Mouse (Mus musculus) limb, embryonic 11.5 days (tissue): ENCODE results near the gene Gm4894. TPM values are rescaled to one million over a fixed set of nuclear protein-coding genes. Genes with fewer than 3 reads are reported as not detected.

Experiments used
- ATAC-seq: fragments of 200-750 bp; cut with Nextera tagmentation; 2 replicates; pipeline ENCODE4 v1.8.0; 2017; ENCODE audit warnings: low read depth; ENCODE audit not compliant: insufficient number of reproducible peaks, low FRiP score, low TSS enrichment
- DNase-seq: peaks from one replicate; pipeline ENCODE4 v3.0.0-alpha.2; 2015; ENCODE audit warnings: low spot score
- H3K27ac ChIP-seq: fragments of 300-500 bp; sonication (generic); replicated peaks from 2 replicates; pipeline ENCODE4 v1.5.1; 2014; ENCODE audit warnings: low read depth, mild to moderate bottlenecking, low read length
- H3K27me3 ChIP-seq: fragments of 300-500 bp; sonication (generic); 2 replicates; pipeline ENCODE4 v1.6.1; 2014; ENCODE audit warnings: mild to moderate bottlenecking, low read length, mixed read lengths; ENCODE audit not compliant: control insufficient read depth, insufficient read depth
- H3K36me3 ChIP-seq: fragments of 300-500 bp; sonication (generic); 2 replicates; pipeline ENCODE4 v1.6.1; 2014; ENCODE audit warnings: mild to moderate bottlenecking, low read length, moderate library complexity, mixed read lengths; ENCODE audit not compliant: control insufficient read depth, insufficient read depth
- H3K4me1 ChIP-seq: fragments of 300-500 bp; sonication (generic); 2 replicates; pipeline ENCODE4 v1.6.1; 2014; ENCODE audit warnings: low read length, mixed read lengths; ENCODE audit not compliant: control insufficient read depth, insufficient read depth
- H3K4me2 ChIP-seq: fragments of 300-500 bp; sonication (generic); 2 replicates; pipeline ENCODE4 v1.6.1; 2014; ENCODE audit warnings: low read depth, mild to moderate bottlenecking, moderate library complexity; ENCODE audit not compliant: severe bottlenecking
- H3K4me3 ChIP-seq: fragments of 300-500 bp; sonication (generic); 2 replicates; pipeline ENCODE4 v1.5.1; 2014; ENCODE audit warnings: low read depth, low read length
- H3K9ac ChIP-seq: fragments of 300-500 bp; sonication (generic); 2 replicates; pipeline ENCODE4 v1.6.1; 2014; ENCODE audit warnings: mild to moderate bottlenecking, low read length
- H3K9me3 ChIP-seq: fragments of 300-500 bp; sonication (generic); 2 replicates; pipeline ENCODE4 v1.6.1; 2016; ENCODE audit warnings: low read length; ENCODE audit not compliant: control insufficient read depth
- WGBS: fragments of 180-500 bp; shearing (Covaris S2); extraction: QIAGEN DNeasy Blood & Tissue Kit; methylation state at CpG from one replicate; pipeline ENCODE4 v1.1.7; 2014; 5-methylcytosine and 5-hydroxymethylcytosine counted together
- polyA plus RNA-seq: library from polyadenylated mRNA; unstranded; fragments of >200 nt; fragmentation: Nextera tagmentation; extraction: Ambion mirVana; gene quantifications from 2 replicates; pipeline ENCODE4 v1.2.1, GENCODE M21; 2014

The Gm4894 gene
- polyA plus RNA-seq, 1 experiment from 2014 or later = not detected

DNA sequence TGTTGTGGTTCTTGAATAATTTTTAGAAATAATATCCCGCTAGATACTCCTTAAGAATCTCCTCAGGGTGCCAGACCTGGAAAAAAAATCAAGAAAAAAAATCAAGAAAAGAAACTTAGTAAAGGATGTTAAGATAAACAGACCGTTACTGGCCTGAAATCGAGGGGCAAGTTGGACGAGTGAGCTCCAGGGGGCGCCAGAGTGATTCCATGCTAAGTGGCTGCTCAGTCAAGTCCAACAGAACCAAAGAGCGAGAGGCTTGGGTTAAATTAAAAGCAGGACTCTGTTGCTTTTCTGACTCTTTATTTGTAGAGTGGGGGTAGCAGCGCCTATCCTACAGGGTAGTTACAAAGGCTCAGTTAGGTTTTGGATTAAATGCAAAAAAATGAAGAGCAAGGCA is 3.5 kb upstream of the Gm4894 start:
- Histone ChIP-seq H3K36me3 (no peaks in the 10 kb centered on the region), H3K4me1 (no peaks in the 10 kb centered on the region), H3K4me2 (no peak overlapping the region), H3K9ac (no peak overlapping the region), H3K27ac (no peak overlapping the region), H3K9me3 (no peaks in the 10 kb centered on the region), H3K27me3 (no peaks in the 10 kb centered on the region), H3K4me3 (no peak overlapping the region)
- ATAC-seq = no peak
- DNase-seq = peak; percentile 67
- WGBS = 28% methylated on average over 7 of the region's 7 CpGs

DNA sequence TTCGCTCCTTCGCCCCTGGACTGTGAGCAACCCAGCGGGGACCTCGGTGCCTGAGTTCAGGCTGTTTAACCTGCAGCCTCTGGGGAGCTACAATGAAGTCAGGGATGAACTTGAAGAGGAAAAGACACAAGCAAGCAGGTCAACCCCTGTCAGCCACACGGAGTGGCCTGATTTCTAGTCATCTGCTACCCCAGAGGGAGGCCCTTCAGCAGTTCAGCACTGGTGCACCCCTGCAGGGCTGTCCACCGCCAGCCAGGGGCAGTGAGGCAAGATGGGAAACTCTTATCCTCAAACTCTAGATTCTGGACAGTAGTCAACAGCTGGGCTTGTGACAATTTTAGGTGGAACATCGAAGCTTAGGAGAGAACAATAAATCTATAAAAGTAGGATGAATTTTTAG is 18.6 kb downstream of the Gm4894 start:
- Histone ChIP-seq H3K4me2 (no peak overlapping the region), H3K36me3 (no peaks in the 10 kb centered on the region), H3K9ac (no peak overlapping the region), H3K27me3 (no peaks in the 10 kb centered on the region), H3K9me3 (no peaks in the 10 kb centered on the region), H3K4me3 (no peak overlapping the region), H3K4me1 (no peaks in the 10 kb centered on the region), H3K27ac (no peak overlapping the region)
- DNase-seq (no peak), ATAC-seq (no peak)
- WGBS = 74% methylated on average over 7 of the region's 7 CpGs

GRCm38 (mm10) chr9:49273566-49273965 is 23.2 kb downstream of the Gm4894 start:
- no peaks in the 10 kb centered on the region for H3K9me3 ChIP-seq
- no peak overlapping the region for H3K4me3 ChIP-seq
- H3K4me2 ChIP-seq = no peak overlapping the region
- no peaks in the 10 kb centered on the region for H3K27me3 ChIP-seq
- no peak for DNase-seq
- H3K4me1 ChIP-seq = no peaks in the 10 kb centered on the region
- ATAC-seq = no peak
- 78% methylated on average over 7 of the region's 7 CpGs for WGBS
- no peak overlapping the region for H3K9ac ChIP-seq
- no peak overlapping the region for H3K27ac ChIP-seq
- no peaks in the 10 kb centered on the region for H3K36me3 ChIP-seq

DNA sequence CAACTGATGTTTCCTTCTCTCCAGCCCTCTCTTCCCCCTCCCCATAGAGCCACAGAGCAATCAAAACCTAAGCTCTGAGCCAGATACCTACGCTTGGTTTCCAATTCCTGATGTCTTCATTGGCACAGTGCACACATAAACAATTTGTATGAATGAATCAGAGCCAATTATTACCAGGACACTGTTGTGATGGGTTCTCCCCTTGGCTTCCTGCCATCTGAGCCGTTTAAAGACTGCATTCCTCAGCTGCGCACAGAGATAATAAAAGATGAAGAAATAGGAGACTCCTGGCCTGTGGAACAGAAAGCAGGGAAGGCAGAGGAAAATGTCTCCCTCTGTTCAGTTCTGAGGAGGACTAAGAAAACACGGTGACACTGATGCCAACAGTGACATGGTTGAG is 25.6 kb downstream of the Gm4894 start:
- 76% methylated on average over 4 of the region's 4 CpGs for WGBS

GRCm38 (mm10) chr9:49276542-49277334 is 26.4 kb downstream of the Gm4894 start:
- no peaks in the 10 kb centered on the region for H3K4me1 ChIP-seq
- no peak overlapping the region for H3K4me2 ChIP-seq
- no peaks in the 10 kb centered on the region for H3K27me3 ChIP-seq
- no peaks in the 10 kb centered on the region for H3K9me3 ChIP-seq
- no peak overlapping the region for H3K27ac ChIP-seq
- no peak overlapping the region for H3K4me3 ChIP-seq
- DNase-seq (no peak), ATAC-seq (no peak)
- no peaks in the 10 kb centered on the region for H3K36me3 ChIP-seq
- WGBS = 91% methylated on average over 11 of the region's 11 CpGs
- no peak overlapping the region for H3K9ac ChIP-seq

More for the DNA sequence above, 25.6 kb downstream of the Gm4894 start:
- DNase-seq (no peak), ATAC-seq (no peak)
- Histone ChIP-seq H3K4me1 (no peaks in the 10 kb centered on the region), H3K27me3 (no peaks in the 10 kb centered on the region), H3K9ac (no peak overlapping the region), H3K9me3 (no peaks in the 10 kb centered on the region), H3K4me2 (no peak overlapping the region), H3K36me3 (no peaks in the 10 kb centered on the region), H3K4me3 (no peak overlapping the region), H3K27ac (no peak overlapping the region)

- Histone ChIP-seq H3K36me3 (no peaks in the 10 kb centered on the region), H3K4me2 (no peak overlapping the region), H3K27me3 (no peaks in the 10 kb centered on the region), H3K4me1 (no peaks in the 10 kb centered on the region), H3K9me3 (no peaks in the 10 kb centered on the region), H3K4me3 (no peak overlapping the region), H3K27ac (no peak overlapping the region), H3K9ac (no peak overlapping the region)
- ATAC-seq = no peak
- 76% methylated on average over 1 of the region's 1 CpGs for WGBS
- no peak for DNase-seq
Measured at GRCm38 (mm10) chr9:49295101-49295500, 44.8 kb downstream of the Gm4894 start.

DNA sequence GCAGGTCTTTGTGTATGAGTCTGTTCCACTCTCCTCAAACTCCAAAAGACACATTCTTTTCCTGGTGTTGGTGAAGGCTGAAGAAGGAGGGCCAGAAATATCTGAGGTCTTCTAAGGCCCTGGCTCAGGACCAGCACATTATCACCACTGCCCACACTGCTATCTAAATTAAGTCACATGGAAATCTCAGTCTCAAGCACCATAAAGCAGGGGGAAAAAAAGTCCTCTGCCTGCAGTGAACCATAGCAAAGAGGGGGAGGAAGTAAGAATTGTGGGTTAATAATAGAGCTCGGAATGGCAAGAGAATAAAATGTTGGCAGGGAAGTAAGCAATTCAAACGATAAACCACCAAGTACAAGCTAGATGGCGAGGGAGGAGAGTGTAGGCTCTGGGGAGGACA is 57.2 kb downstream of the Gm4894 start:
- H3K27me3 ChIP-seq = no peaks in the 10 kb centered on the region
- DNase-seq = no peak
- no peak overlapping the region for H3K4me2 ChIP-seq

DNA sequence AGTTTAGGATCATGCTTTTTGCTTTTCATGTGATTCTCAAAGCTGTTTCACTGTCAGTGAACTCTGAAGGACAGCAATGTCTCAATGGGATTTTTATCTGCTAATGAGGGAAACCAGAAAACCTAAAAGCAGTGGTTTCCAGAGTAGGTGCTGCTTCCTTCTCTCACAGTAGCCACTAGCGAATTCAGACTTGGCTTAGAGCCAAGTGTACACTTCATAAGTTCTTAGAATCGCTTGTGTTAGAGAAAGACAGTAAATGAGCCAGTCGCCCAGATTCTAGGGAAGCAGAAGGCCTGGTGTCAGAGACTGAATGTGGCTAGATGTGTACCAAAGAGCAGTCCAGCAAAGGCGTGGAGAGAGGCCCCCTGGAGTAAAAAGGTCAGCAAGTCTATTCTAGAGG is 60.5 kb downstream of the Gm4894 start:
- WGBS = 74% methylated on average over 4 of the region's 4 CpGs
- ATAC-seq (no peak), DNase-seq (no peak)

More for the DNA sequence above, 57.2 kb downstream of the Gm4894 start:
- Histone ChIP-seq H3K27ac (no peak overlapping the region), H3K9ac (no peak overlapping the region), H3K9me3 (no peaks in the 10 kb centered on the region), H3K4me3 (no peak overlapping the region), H3K36me3 (no peaks in the 10 kb centered on the region), H3K4me1 (no peaks in the 10 kb centered on the region)
- ATAC-seq = no peak
- 85% methylated on average over 3 of the region's 3 CpGs for WGBS

GRCm38 (mm10) chr9:49318638-49319037 is 68.3 kb downstream of the Gm4894 start:
- Histone ChIP-seq H3K4me1 (no peaks in the 10 kb centered on the region), H3K27me3 (no peaks in the 10 kb centered on the region), H3K9ac (no peak overlapping the region), H3K4me3 (no peak overlapping the region), H3K4me2 (no peak overlapping the region), H3K9me3 (no peaks in the 10 kb centered on the region), H3K36me3 (no peaks in the 10 kb centered on the region), H3K27ac (no peak overlapping the region)
- DNase-seq (no peak), ATAC-seq (no peak)

More for the DNA sequence above, 60.5 kb downstream of the Gm4894 start:
- Histone ChIP-seq H3K27ac (no peak overlapping the region), H3K4me3 (no peak overlapping the region), H3K9ac (no peak overlapping the region), H3K9me3 (no peaks in the 10 kb centered on the region), H3K27me3 (no peaks in the 10 kb centered on the region), H3K4me1 (no peaks in the 10 kb centered on the region), H3K36me3 (no peaks in the 10 kb centered on the region), H3K4me2 (no peak overlapping the region)
